Mouse (Mus musculus) kidney, adult 2 months (tissue): ENCODE results near the gene Nubp1. TPM values are rescaled to one million over a fixed set of nuclear protein-coding genes. Genes with fewer than 3 reads are reported as not detected.

Source experiments
- DNase-seq: peaks from one replicate; pipeline ENCODE4 v3.0.0; 2021
- H3K27ac ChIP-seq: fragments of 200-500 bp; 2 replicates; pipeline ENCODE4 v1.5.1; 2012; ENCODE audit warnings: low read depth, low read length, control low read depth, inconsistent platforms; ENCODE audit not compliant: insufficient read depth
- H3K27me3 ChIP-seq: fragments of 200-500 bp; replicated peaks from 2 replicates; pipeline ENCODE4 v1.6.1; 2012; ENCODE audit warnings: mild to moderate bottlenecking, moderate library complexity, low read length, inconsistent platforms; ENCODE audit not compliant: control insufficient read depth, insufficient read depth
- H3K36me3 ChIP-seq: fragments of 200-500 bp; 2 replicates; pipeline ENCODE4 v1.6.1; 2012; ENCODE audit warnings: mild to moderate bottlenecking, moderate library complexity, low read length, inconsistent platforms; ENCODE audit not compliant: control insufficient read depth, insufficient read depth
- H3K4me1 ChIP-seq: fragments of 200-500 bp; 2 replicates; pipeline ENCODE4 v1.6.1; 2011; ENCODE audit warnings: low read length; ENCODE audit not compliant: control insufficient read depth, insufficient read depth
- H3K4me3 ChIP-seq: fragments of 200-500 bp; 2 replicates; pipeline ENCODE4 v1.5.1; 2011; ENCODE audit warnings: mild to moderate bottlenecking, low read depth, low read length, control low read depth; ENCODE audit not compliant: insufficient read depth
- CTCF ChIP-seq: fragments of 200-500 bp; conservative IDR thresholded peaks from 2 replicates; pipeline ENCODE4 v1.5.1; 2011; ENCODE audit warnings: low read depth, mild to moderate bottlenecking, control low read depth, low read length, moderate library complexity, mixed read lengths; ENCODE audit not compliant: insufficient read depth, insufficient read length
- POLR2A ChIP-seq: fragments of 200-500 bp; IDR thresholded peaks from one replicate; pipeline ENCODE4 v1.6.1; 2011; ENCODE audit warnings: low read depth, low read length, control low read depth
- WGBS: fragments of 180-500 bp; shearing (Covaris S2); methylation state at CpG from one replicate; pipeline ENCODE4 v1.1.7; 2018; 5-methylcytosine and 5-hydroxymethylcytosine counted together
- polyA plus RNA-seq: library from polyadenylated mRNA; depleted of rRNA; stranded (reverse); fragments of >200 nt; gene quantifications from 2 replicates; pipeline ENCODE4 v1.2.3, GENCODE M21; 2012

The Nubp1 gene
- polyA plus RNA-seq, 1 experiment: 30.5 TPM

GRCm38 (mm10) chr16:10417723-10418259, 6.0 kb downstream of the Nubp1 start:
- 90% methylated on average over 9 of the region's 9 CpGs for WGBS
- H3K36me3 ChIP-seq: 0 out of 2 replicates have a peak, but pooled peaks cover 2% of the 10 kb centered on the region
- peak; percentile 7 for DNase-seq
- H3K27ac ChIP-seq: no peak overlapping the region
- no peak overlapping the region for H3K4me3 ChIP-seq
- no peaks in the 10 kb centered on the region for H3K27me3 ChIP-seq
- H3K4me1 ChIP-seq: no peaks in the 10 kb centered on the region
- TF ChIP-seq CTCF (no peak), POLR2A (no peak)

GRCm38 (mm10) chr16:10420447-10421054, 8.8 kb downstream of the Nubp1 start:
- H3K4me1 ChIP-seq: no peaks in the 10 kb centered on the region
- TF ChIP-seq POLR2A (no peak), CTCF (no peak)
- no peak for DNase-seq
- H3K36me3 ChIP-seq: 0 out of 2 replicates have a peak, but pooled peaks cover 2% of the 10 kb centered on the region
- no peak overlapping the region for H3K4me3 ChIP-seq
- H3K27ac ChIP-seq: no peak overlapping the region
- 96% methylated on average over 9 of the region's 9 CpGs for WGBS
- H3K27me3 ChIP-seq: no peaks in the 10 kb centered on the region

- no peak for DNase-seq
- Histone ChIP-seq H3K27me3 (no peaks in the 10 kb centered on the region), H3K4me1 (peaks cover 6% of the 10 kb centered on the region), H3K4me3 (no peak overlapping the region), H3K36me3 (no peaks in the 10 kb centered on the region), H3K27ac (no peak overlapping the region)
- WGBS: 81% methylated on average over 1 of the region's 1 CpGs
- TF ChIP-seq CTCF: no peak
- no peak for TF ChIP-seq POLR2A
Measured at GRCm38 (mm10) chr16:10431911-10432310, 20.2 kb downstream of the Nubp1 start.

GRCm38 (mm10) chr16:10432387-10432786, 20.6 kb downstream of the Nubp1 start:
- no peak for TF ChIP-seq CTCF
- no peak for TF ChIP-seq POLR2A

GRCm38 (mm10) chr16:10433344-10433743, 21.6 kb downstream of the Nubp1 start:
- DNase-seq: no peak

More at GRCm38 (mm10) chr16:10432387-10432786, 20.6 kb downstream of the Nubp1 start:
- no peak for DNase-seq
- no peaks in the 10 kb centered on the region for H3K27me3 ChIP-seq
- H3K27ac ChIP-seq: no peak overlapping the region
- H3K36me3 ChIP-seq: no peaks in the 10 kb centered on the region
- 81% methylated on average over 4 of the region's 4 CpGs for WGBS
- H3K4me3 ChIP-seq: no peak overlapping the region
- peaks cover 6% of the 10 kb centered on the region for H3K4me1 ChIP-seq

GRCm38 (mm10) chr16:10436166-10436565, 24.4 kb downstream of the Nubp1 start:
- WGBS: 57% methylated on average over 6 of the region's 6 CpGs

More at GRCm38 (mm10) chr16:10433344-10433743, 21.6 kb downstream of the Nubp1 start:
- Histone ChIP-seq H3K27ac (no peak overlapping the region), H3K36me3 (no peaks in the 10 kb centered on the region), H3K27me3 (no peaks in the 10 kb centered on the region), H3K4me1 (peaks cover 6% of the 10 kb centered on the region), H3K4me3 (no peak overlapping the region)
- 89% methylated on average over 5 of the region's 5 CpGs for WGBS
- TF ChIP-seq POLR2A: no peak
- TF ChIP-seq CTCF: no peak

GRCm38 (mm10) chr16:10438055-10438454, 26.3 kb downstream of the Nubp1 start:
- WGBS: 60% methylated on average over 5 of the region's 5 CpGs

More at GRCm38 (mm10) chr16:10436166-10436565, 24.4 kb downstream of the Nubp1 start:
- no peak overlapping the region for H3K27ac ChIP-seq
- peaks cover 6% of the 10 kb centered on the region for H3K4me1 ChIP-seq
- no peaks in the 10 kb centered on the region for H3K36me3 ChIP-seq
- no peaks in the 10 kb centered on the region for H3K27me3 ChIP-seq
- H3K4me3 ChIP-seq: no peak overlapping the region
- TF ChIP-seq CTCF (no peak), POLR2A (no peak)
- peak; percentile 85 for DNase-seq

More at GRCm38 (mm10) chr16:10438055-10438454, 26.3 kb downstream of the Nubp1 start:
- no peaks in the 10 kb centered on the region for H3K36me3 ChIP-seq
- H3K27ac ChIP-seq: no peak overlapping the region
- no peak overlapping the region for H3K4me3 ChIP-seq
- H3K4me1 ChIP-seq: peaks cover 6% of the 10 kb centered on the region
- TF ChIP-seq CTCF: no peak
- no peaks in the 10 kb centered on the region for H3K27me3 ChIP-seq
- peak; percentile 27 for DNase-seq
